Mouse (Mus musculus): Measurements from ENCODE around the gene Etv3. TPM values are rescaled to one million over a fixed set of nuclear protein-coding genes. Genes with fewer than 3 reads are reported as not detected.

Gene Etv3
- polyA plus RNA-seq, 1 experiment from 2014 or later: 8.0 TPM

Other genes with a start within 250 kb of the Etv3 start
- 0.10 and 0.11 TPM in 2 replicates for gene Cd5l, start 167.5 kb upstream of the Etv3 start, polyA plus RNA-seq (2014; fragmentation: Nextera tagmentation; extraction: Ambion mirVana)
- gene Fcrl1, start 149.0 kb upstream of the Etv3 start, polyA plus RNA-seq (2014; fragmentation: Nextera tagmentation; extraction: Ambion mirVana): 0.12 TPM in 1 of 2 replicates, not detected in the other
- gene Fcrl5, start 89.6 kb upstream of the Etv3 start, polyA plus RNA-seq (2014; fragmentation: Nextera tagmentation; extraction: Ambion mirVana): not detected in 2 replicates
- 13.4 and 13.5 TPM in 2 replicates for gene Arhgef11, start 92.2 kb downstream of the Etv3 start, polyA plus RNA-seq (2014; fragmentation: Nextera tagmentation; extraction: Ambion mirVana)
- 0.08 and 0.21 TPM in 2 replicates for gene Lrrc71, start 223.2 kb downstream of the Etv3 start, polyA plus RNA-seq (2014; fragmentation: Nextera tagmentation; extraction: Ambion mirVana)